Mouse (Mus musculus) limb, embryonic 11.5 days (tissue): ENCODE measurements at regions not wholly inside any gene's neighbourhood (a gene's known extent, or its start where the extent isn't known, plus 50 kb on each side); places are given as distances from the start of the nearest gene placed in this dataset.

Experiments
- ATAC-seq: fragments of 200-750 bp; cut with Nextera tagmentation; 2 replicates; pipeline ENCODE4 v1.8.0; 2017; ENCODE audit warnings: low read depth; ENCODE audit not compliant: insufficient number of reproducible peaks, low FRiP score, low TSS enrichment
- DNase-seq: peaks from one replicate; pipeline ENCODE4 v3.0.0-alpha.2; 2015; ENCODE audit warnings: low spot score
- H3K27ac ChIP-seq: fragments of 300-500 bp; sonication (generic); replicated peaks from 2 replicates; pipeline ENCODE4 v1.5.1; 2014; ENCODE audit warnings: low read depth, mild to moderate bottlenecking, low read length
- H3K27me3 ChIP-seq: fragments of 300-500 bp; sonication (generic); 2 replicates; pipeline ENCODE4 v1.6.1; 2014; ENCODE audit warnings: mild to moderate bottlenecking, low read length, mixed read lengths; ENCODE audit not compliant: control insufficient read depth, insufficient read depth
- H3K36me3 ChIP-seq: fragments of 300-500 bp; sonication (generic); 2 replicates; pipeline ENCODE4 v1.6.1; 2014; ENCODE audit warnings: mild to moderate bottlenecking, low read length, moderate library complexity, mixed read lengths; ENCODE audit not compliant: control insufficient read depth, insufficient read depth
- H3K4me1 ChIP-seq: fragments of 300-500 bp; sonication (generic); 2 replicates; pipeline ENCODE4 v1.6.1; 2014; ENCODE audit warnings: low read length, mixed read lengths; ENCODE audit not compliant: control insufficient read depth, insufficient read depth
- H3K4me2 ChIP-seq: fragments of 300-500 bp; sonication (generic); 2 replicates; pipeline ENCODE4 v1.6.1; 2014; ENCODE audit warnings: low read depth, mild to moderate bottlenecking, moderate library complexity; ENCODE audit not compliant: severe bottlenecking
- H3K4me3 ChIP-seq: fragments of 300-500 bp; sonication (generic); 2 replicates; pipeline ENCODE4 v1.5.1; 2014; ENCODE audit warnings: low read depth, low read length
- H3K9ac ChIP-seq: fragments of 300-500 bp; sonication (generic); 2 replicates; pipeline ENCODE4 v1.6.1; 2014; ENCODE audit warnings: mild to moderate bottlenecking, low read length
- H3K9me3 ChIP-seq: fragments of 300-500 bp; sonication (generic); 2 replicates; pipeline ENCODE4 v1.6.1; 2016; ENCODE audit warnings: low read length; ENCODE audit not compliant: control insufficient read depth
- WGBS: fragments of 180-500 bp; shearing (Covaris S2); extraction: QIAGEN DNeasy Blood & Tissue Kit; methylation state at CpG from one replicate; pipeline ENCODE4 v1.1.7; 2014; 5-methylcytosine and 5-hydroxymethylcytosine counted together

DNA sequence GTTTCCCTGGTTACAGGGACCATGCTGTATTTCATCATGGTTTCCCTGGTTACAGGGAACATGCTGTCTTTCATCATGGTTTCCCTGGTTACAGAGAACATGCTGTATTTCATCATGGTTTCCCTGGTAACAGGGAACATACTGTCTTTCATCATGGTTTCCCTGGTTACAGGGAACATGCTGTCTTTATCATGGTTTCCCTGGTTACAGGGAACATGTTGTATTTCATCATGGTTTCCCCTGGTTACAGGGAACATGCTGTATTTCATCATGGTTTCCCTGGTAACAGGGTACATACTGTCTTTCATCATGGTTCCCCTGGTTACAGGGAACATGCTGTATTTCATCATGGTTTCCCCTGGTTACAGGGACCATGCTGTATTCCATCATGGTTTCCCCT lies 1579.5 kb downstream of the 4930444P10Rik start:
- DNase-seq (no peak), ATAC-seq (no peak)

DNA sequence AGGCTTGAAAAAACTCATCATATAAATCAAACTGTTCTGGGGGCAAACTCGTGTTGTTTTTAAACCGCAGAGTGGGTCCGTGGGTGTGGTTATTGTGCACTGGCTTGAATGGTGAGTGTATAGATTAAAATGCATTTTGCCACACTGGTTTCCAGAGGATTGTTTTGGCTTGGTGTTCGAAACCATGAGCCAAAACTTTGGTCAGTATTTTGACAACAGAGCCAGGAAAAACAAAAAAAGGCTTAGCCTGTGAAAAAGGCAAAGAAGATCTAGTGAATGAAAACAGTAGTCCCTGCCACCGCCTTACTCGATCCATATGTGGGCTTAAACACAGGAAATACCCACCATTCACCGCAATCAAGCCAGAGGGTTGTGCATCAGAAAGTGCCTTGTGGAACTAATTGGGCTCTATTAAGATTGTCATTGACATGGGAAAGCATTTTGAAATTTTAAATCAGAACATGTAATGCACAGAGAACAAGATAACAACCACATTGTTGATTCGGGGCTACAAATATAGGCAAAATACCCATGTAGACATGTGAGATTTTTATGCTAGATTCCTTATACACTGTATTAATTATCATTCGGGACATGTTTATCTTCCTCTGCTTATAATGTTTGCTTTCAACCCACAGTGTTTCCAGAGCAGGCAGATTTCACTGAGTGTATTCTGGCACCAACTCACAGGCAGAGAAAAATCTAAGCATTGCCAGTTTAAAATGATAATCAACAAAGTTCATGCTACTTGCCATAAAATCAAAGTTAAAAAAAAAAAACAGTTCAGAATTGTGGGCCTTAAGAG lies 1580.4 kb downstream of the 4930444P10Rik start:
- no peak for ATAC-seq
- DNase-seq: no peak
- H3K9ac ChIP-seq: no peak overlapping the region
- peaks cover 8% of the 10 kb centered on the region; the same call in 1 of the 2 replicates for H3K27me3 ChIP-seq
- H3K4me2 ChIP-seq: no peak overlapping the region
- WGBS: 27% methylated on average over 9 of the region's 9 CpGs
- no peak overlapping the region for H3K27ac ChIP-seq
- no peaks in the 10 kb centered on the region for H3K9me3 ChIP-seq
- H3K4me1 ChIP-seq: peaks cover 6% of the 10 kb centered on the region; the same call in 1 of the 2 replicates
- no peaks in the 10 kb centered on the region for H3K36me3 ChIP-seq
- no peak overlapping the region for H3K4me3 ChIP-seq

More for the DNA sequence above, 1579.5 kb downstream of the 4930444P10Rik start:
- Histone ChIP-seq H3K9me3 (no peaks in the 10 kb centered on the region), H3K4me3 (no peak overlapping the region), H3K36me3 (no peaks in the 10 kb centered on the region), H3K27me3 (peaks cover 5% of the 10 kb centered on the region; the same call in 1 of the 2 replicates), H3K4me2 (no peak overlapping the region), H3K4me1 (peaks cover 6% of the 10 kb centered on the region; the same call in 1 of the 2 replicates), H3K27ac (no peak overlapping the region), H3K9ac (no peak overlapping the region)

DNA sequence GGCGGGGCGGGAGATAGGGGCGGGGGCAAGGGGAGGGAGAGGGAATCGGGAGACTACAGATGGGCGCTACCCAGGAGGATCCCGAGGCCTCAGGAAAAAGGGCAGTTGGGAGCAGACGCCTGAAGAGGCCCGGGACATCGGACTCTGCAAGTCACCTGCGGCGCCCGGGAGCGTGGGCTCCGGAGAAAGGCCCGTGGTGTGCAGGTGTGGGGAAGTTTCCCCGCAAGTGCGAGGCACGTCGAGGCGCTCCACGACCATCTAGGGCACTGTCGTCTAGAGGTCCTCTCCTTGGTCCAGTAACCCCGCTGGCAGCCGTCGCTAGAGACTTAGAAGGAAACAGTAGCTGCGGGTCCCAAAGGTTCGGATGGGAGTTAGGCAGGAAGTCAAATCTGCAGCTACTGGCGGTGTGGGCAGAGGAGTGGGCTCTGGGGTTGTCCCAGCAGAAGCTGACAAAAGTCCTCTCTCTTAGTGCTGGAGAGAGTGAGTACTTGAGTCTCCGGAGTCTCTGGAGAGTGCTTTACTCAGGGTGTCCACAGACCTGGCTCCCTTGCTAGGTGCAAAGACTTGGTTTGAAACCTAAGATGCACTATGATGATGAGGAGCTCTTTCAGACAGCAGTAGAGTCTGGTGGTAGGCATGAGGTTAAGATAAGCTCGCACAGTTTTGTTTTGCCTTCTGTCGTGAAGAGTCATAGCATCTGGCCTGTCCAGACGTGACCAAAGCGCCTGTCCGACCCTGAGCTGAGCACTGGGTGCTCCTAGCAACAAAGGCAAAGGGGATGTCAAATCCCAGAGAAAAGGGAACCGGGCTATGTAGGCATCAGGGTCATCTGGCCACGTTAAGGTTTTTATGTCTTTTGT lies 1586.1 kb downstream of the 4930444P10Rik start:
- Histone ChIP-seq H3K27me3 (peaks cover 23% of the 10 kb centered on the region), H3K9ac (no peak overlapping the region), H3K4me2 (peak overlapping the region; percentile 53), H3K9me3 (no peaks in the 10 kb centered on the region), H3K36me3 (no peaks in the 10 kb centered on the region), H3K4me3 (peak overlapping the region; percentile 26), H3K4me1 (peaks cover 10% of the 10 kb centered on the region), H3K27ac (no peak overlapping the region)
- DNase-seq: peak; percentile 58
- 2% methylated on average over 36 of the region's 36 CpGs for WGBS
- peak; percentile 63 for ATAC-seq

DNA sequence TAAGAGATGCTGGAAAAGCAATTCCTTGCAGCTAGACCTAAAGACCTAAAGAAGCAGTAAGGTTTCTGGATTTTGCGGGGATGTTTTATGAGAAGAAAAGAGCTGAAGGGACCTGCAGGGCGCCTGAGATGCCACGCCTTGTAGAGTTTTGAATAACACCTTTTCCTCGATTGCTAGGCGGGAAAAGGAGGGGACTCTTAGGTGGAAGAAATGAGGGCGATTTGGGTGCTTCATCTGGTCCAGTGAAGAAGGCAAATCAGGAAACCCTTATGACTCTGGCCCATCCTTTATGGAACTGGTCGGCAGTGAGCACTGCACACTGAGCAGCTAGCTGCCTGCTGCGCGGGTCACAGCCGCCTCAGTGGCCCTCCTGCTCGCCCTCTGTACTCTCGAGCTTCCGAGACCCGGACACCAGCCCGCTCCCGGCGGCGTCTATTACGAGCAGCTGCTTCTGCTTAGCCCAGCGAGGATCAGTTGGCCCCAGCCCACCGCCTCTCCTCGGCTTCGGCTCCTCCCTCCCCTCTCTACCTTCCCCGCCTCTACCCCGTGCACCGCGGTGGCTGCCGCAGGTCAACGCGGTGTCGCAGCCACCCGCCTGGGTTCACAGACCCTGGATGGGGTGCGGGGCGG lies 1586.8 kb downstream of the 4930444P10Rik start:
- Histone ChIP-seq H3K27me3 (peaks cover 23% of the 10 kb centered on the region), H3K4me3 (peak overlapping the region; percentile 26), H3K4me1 (peaks cover 10% of the 10 kb centered on the region), H3K9me3 (no peaks in the 10 kb centered on the region), H3K27ac (no peak overlapping the region), H3K4me2 (peak overlapping the region; percentile 53), H3K9ac (no peak overlapping the region), H3K36me3 (no peaks in the 10 kb centered on the region)
- peak; percentile 87 for ATAC-seq
- DNase-seq: peak; percentile 82
- under 1% methylated on average over 33 of the region's 34 CpGs for WGBS

DNA sequence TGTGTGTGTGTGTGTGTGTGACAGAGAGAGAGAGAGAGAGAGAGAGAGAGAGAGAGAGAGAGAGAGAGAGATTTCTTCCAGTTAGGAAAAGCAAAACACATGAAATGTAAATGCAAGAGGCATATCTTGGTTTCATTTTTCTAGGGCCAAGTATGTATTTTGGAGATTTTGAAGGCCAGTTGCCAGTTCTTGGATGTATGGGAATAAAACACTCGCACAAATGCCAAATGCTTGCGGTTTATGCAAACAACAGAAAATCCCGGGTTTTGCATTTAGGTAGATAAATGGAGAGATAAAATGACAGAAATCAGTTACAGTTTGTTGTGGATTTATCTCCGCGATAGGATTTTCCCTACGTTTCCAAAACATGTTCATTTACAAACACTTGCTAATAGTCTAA lies 1587.4 kb downstream of the 4930444P10Rik start:
- Histone ChIP-seq H3K4me1 (peaks cover 8% of the 10 kb centered on the region), H3K27me3 (peaks cover 23% of the 10 kb centered on the region), H3K9ac (no peak overlapping the region), H3K4me3 (no peak overlapping the region), H3K36me3 (no peaks in the 10 kb centered on the region), H3K4me2 (peak overlapping the region; percentile 53; the same call in 1 of the 2 replicates), H3K27ac (no peak overlapping the region), H3K9me3 (no peaks in the 10 kb centered on the region)
- 5% methylated on average over 6 of the region's 6 CpGs for WGBS
- DNase-seq (no peak), ATAC-seq (no peak)

DNA sequence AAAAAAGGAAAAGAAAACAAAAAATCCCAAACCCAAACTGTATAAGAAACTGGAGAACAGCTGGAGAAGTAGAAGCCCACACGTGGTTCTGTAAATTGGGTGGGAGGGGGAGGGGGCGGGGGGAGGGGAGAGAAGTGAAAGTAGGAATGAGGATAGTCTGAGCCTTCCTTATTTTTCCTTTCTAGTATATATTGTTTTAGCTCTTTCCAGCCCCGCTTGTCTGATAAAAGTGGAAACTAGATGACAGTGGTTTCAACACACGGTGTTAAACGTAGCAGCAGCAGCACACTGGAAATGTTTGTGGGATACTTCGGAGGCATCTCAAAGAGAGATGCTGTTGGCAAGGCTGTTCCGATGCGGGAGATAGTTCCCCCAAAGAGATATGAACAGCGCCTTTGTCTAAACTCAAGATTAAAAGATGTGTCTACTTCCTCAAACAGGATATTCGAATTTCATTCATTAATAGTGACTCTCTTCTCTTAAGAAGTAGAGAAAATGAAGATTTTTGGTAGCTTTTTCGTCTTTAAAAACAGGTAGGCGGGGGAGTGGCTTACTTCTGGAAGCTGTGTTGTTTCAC lies 1588.3 kb downstream of the 4930444P10Rik start:
- H3K36me3 ChIP-seq: no peaks in the 10 kb centered on the region
- H3K4me2 ChIP-seq: peak overlapping the region; percentile 41
- no peak overlapping the region for H3K4me3 ChIP-seq
- no peak overlapping the region for H3K9ac ChIP-seq
- H3K9me3 ChIP-seq: no peaks in the 10 kb centered on the region
- peaks cover 23% of the 10 kb centered on the region for H3K27me3 ChIP-seq
- 4% methylated on average over 12 of the region's 12 CpGs for WGBS
- ATAC-seq (no peak), DNase-seq (no peak)
- H3K4me1 ChIP-seq: peaks cover 8% of the 10 kb centered on the region
- no peak overlapping the region for H3K27ac ChIP-seq

DNA sequence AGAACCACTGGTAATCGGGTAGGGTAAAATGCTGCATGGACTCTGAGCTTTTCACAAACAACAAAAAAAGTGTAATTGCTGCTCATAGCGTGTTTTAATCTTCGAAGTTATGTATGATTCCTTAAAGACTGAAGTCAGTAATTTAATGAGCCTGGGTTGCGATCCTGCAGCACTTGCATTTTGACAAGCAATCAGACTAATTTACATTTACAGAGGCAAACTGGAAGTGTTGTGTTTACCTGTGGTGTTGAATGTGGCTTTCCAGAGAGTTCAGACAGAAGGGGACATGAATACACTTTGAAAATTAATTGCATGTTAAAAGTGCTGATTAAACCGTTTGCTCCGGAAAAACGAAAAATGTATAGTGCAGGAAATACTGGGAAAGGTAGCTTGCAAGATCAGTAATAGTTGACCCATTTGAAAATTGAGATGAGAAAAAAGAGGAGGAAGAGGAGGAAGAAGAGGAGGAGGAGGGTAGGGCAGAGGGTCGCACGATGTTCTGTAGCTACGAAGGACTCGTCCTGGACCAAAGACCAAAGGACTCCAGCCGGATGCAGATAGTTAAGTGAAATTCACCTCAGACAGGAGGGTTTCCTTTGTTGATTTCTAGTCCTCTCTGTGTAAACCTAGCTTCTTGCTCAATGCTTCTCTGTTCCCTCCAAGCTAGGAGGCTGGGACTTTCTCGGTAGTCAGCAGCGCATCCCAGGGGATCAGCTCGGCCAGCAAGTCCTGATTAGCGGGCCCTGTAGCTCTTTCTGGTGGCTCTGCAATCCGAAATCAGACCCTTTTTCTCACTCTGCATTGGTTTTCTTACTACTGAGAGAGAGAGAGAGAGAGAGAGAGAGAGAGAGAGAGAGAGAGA lies 1589.0 kb downstream of the 4930444P10Rik start:
- H3K36me3 ChIP-seq: no peaks in the 10 kb centered on the region
- WGBS: 4% methylated on average over 17 of the region's 17 CpGs
- peaks cover 21% of the 10 kb centered on the region for H3K27me3 ChIP-seq
- H3K4me2 ChIP-seq: peak overlapping the region; percentile 41
- H3K4me3 ChIP-seq: peak overlapping the region; percentile 10; the same call in 1 of the 2 replicates
- no peak overlapping the region for H3K27ac ChIP-seq
- H3K9ac ChIP-seq: no peak overlapping the region
- no peaks in the 10 kb centered on the region for H3K9me3 ChIP-seq
- DNase-seq (peak; percentile 70), ATAC-seq (no peak)
- H3K4me1 ChIP-seq: peaks cover 8% of the 10 kb centered on the region
